Mouse (Mus musculus) retina, postnatal 1 day (tissue): ENCODE results near the gene Atad5.
"Not testable (repeated sequence)": the region's sequence is repeated elsewhere in the genome, so short reads cannot be mapped to it uniquely, and the experiment has no call there.

Source experiments
- DNase-seq: peaks from one replicate; pipeline ENCODE4 v3.0.0-alpha.2; 2012

Gene Atad5

DNA sequence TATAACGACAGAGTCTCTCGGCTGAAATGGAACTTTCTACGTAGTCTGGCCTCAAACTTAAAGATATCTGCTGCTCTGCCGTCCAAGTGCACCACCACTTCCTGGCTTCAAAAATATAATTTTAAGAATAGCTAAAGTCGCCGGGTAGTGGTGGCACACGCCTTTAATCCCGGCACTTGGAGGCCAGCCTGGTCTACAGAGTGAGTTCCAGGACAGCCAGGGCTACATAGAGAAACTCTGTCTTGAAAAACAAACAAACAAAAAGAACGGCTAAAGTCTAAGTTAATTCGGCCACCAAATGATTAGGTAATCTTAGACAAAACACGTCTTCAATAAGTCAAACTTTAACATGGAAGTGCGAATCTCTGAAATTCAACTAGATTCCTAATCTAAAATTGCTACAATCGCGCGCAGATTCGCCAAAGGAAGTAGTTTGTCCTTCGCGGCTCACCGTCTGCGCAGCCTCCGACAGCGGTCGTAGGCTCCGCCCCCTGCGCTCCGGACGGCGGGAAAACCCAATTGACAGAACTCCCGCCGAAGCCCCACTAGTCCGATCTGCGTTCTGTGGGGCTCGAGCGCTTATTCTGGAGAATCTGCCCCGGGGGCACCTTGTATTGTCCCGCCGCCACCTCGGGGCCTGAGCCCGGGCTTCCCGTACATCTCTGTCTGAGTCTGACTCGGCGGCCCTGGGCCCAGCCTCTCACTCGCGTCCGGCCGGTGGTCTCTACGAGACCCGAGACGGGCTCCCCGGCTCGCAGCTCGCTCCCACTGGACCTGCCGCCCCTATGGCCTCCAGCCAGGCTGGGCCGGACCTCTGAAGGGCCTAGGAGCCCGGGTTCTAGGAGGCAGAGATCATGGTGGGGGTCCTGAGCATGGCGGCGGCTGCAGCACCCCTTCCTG lies at the start of gene Atad5:
TSS of gene Atad5 (plus strand) at position 484 of the 900 bp plus-strand sequence.
- peak; percentile 93 for DNase-seq

DNA sequence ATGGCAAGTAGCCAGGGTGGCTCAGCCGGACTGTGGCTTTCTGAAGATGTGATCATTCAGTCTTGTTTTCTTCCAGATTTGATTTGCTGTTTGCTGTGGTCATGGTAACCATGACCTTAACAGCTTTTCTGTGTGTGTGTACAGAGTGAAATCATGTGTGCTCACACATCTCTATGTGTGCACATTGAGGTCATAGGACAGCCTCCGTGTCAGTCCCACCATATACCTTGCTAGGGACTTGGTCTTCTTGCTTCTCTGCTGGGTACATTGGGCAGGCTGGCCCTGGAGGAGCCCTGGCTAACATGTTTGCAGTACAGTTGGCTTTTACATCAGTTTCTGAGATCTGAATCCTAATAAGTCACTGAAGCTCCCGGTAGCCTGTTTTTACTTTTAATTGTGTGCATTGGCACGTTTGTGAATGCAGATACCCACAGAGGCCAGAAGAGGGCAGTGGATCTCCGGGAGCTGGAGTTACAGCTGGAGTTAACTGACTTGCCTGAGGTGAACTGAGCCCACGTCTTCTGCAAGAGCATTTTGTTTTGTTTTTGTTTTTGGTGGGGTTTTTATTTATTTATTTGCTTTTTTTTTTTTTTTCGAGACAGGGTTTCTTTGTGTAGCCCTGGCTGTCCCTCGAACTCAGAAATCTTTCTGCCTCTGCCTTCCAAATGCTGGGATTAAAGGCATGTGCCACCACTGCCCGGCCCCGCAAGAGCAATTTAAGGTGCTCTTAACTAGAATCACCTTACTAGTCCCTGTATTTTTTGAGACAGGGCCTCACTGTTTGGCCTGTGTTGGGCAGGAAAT lies 46.4 kb upstream of the Atad5 start:
- peak; percentile 53 for DNase-seq

DNA sequence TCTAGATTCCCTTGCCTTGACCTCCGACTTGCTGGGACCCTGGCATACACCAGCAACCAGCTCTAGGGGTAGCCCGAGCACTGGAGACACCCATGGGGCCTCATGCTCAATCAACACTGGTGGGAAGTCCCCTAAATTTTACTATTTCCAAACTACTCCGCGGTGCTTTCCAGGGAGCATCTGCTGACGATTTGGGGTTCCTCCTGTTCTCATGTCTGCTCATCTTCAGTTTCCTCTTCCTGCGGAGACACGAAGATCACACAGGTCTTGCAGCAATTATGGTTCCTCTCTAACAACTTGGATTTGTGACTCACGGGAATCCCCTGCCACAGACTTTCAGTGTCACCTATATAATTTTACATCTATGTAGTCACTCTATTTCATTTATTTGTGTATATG lies 45.8 kb upstream of the Atad5 start:
- DNase-seq = no peak

DNA sequence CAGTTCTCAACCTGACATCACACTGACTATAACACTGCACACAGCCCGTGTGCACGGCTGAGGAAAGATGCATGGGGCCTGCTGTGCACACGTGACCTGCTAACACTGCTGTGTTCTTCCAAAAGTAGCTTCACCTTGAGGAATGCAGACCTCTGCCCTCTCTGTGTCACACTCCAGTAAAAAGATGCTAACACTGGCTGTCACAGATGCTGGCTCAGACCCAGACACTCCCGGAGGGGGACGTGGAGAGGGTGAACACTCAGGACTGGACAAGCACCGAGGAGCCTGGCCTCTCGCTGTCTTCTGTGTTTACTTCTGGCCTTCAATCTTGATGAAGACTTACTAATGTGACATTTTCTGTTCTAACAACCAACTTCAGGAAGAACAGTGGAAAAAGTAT lies 42.3 kb upstream of the Atad5 start:
- DNase-seq = no peak

DNA sequence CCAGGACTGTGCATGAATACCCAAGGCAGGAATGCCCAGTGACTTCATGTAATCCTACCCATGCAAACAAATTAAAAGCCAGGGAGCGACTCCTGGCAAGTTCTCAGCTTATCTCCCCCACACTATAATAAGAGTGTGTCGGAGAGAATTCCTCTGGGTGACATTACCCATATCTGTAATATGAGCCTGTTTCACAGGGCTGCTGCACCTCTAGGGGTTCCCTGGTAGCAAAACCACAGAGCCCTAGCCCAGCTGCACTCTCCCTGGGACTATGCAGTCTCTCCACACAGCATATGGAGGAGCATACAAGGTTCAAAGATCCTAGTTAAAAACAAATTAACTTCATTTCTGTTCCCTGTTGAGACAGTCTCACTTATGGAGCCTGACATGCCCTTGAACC lies 39.1 kb upstream of the Atad5 start:
- DNase-seq = no peak

DNA sequence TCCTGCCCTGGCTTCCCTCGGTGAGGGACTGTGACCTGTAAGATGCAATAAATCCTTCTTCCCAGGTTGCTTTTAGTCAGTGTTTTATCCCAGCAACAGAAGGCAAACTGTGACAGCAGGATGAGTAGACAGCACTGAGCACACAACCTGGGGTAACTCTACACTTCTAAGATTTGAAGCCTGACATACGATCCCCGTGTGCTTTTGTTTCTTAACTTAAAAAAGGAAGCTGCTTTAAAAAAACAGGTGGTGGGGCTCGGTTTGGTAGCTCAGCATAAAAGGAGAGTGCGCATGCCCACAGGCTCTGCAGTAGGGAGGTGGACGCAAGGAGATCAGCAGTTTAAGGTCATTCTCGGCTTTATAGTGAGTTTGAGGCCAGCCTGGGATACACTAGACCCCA lies 36.7 kb upstream of the Atad5 start:
- no peak for DNase-seq

DNA sequence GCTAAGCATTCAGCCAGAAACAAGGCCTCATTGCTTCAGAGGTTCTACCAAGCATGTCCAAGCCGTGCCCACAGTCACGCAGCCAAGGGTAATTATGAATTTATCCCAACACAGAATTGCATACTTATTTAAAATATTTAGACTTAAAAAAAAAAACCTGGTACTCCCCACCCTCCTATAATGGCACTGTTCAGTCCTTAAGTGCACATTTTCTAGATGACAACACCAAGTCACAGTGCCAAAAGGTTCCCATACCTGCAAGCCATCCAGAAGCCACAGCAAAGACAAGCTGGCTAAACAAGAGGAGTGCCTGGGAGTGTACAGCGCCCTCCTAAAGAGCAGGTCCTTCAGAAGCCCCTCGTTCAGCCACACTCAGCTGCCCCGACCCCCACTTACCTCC lies 36.0 kb upstream of the Atad5 start:
- no peak for DNase-seq

DNA sequence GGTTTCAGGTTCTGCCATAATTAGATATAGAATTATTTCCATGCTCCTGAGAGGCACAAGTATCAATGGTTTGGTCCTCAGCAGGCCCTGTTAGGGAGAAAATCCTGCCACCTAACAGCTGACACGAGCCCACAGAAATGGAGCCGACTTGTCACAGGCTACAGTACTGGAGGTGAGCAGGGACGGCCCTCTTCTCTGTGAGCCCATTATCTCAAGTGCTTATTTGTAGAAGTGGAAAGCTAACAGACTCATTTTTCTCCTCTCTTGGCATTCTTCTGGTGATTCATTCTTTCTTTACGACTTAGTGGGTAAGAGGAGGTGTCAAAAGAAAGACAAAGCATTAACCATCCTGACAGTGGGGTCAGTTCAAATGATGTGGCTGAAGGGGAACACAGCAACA lies 34.5 kb upstream of the Atad5 start:
- DNase-seq = no peak

DNA sequence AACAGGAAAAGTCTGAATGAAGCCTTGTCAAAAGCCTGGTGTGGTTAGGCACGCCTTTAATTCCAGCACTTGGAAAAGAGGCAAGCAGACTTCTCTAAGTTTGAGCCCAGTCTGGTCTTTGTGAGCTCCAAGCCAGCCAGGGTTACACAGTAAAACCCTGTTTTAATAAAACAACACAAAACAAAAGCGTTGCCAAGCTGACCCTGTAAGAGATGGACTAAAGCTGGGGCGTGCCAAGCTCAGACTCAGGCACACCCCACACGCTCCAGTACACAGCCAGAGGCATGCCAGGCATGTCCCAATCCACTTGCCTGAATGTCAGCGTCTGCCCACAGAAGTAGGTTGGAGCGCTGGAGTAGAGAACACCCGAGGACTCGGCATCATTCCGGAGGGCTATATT lies 33.1 kb upstream of the Atad5 start:
- no peak for DNase-seq

DNA sequence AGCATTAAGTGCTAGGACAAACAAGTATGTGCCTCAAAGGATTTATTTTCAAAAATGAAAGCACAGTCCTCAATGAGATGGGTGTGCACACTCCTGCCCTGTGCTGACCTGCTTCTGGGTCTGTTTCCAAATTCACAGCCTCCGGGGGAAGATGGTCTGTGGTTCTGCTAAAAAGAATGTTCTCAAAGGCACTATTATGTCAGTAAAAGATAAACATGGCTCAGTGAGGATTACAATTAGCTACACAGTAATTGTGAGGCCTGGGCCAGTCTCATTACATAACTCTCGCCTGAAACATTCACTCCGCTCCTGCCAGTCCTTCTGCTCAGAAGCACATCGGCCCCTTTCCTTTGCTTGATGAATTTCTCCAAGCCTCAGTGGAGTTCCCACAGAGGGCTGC lies 27.0 kb upstream of the Atad5 start:
- no peak for DNase-seq

DNA sequence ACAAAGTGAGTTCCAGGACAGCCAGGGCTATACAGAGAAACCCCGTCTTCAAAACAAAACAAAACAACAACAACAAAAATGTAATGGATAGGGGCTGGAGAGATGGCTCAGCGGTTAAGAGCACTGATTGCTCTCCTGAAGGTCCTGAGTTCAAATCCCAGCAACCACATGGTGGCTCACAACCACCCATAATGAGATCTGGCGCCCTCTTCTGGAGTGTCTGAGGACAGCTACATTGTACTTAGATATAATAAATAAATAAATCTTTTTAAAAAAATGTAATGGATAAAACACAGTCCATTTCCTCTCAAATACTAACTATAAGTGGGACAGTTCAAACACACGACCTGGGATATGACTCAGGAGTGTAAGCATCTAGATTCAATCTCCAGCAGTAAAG lies 22.8 kb upstream of the Atad5 start:
- DNase-seq = not testable (repeated sequence)

DNA sequence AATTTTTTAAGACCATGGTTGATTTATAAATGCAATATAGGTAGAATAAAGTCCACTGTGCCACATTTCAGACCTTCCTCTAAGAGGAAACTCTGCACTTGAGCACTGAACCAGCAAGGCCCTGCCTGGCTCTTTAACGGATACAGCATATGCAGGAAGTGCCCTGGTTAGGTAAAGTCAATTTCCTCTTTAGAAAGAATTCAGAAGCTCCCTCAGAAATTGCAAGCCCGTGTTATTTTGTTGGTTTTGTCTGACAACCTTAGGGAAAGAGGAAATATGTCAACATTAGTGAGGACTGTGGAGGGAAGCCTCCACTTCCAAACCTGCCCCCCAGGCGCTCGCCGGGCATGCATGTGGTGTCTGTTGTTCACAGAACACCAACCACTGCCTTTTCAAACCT lies 21.6 kb upstream of the Atad5 start:
- DNase-seq = no peak

DNA sequence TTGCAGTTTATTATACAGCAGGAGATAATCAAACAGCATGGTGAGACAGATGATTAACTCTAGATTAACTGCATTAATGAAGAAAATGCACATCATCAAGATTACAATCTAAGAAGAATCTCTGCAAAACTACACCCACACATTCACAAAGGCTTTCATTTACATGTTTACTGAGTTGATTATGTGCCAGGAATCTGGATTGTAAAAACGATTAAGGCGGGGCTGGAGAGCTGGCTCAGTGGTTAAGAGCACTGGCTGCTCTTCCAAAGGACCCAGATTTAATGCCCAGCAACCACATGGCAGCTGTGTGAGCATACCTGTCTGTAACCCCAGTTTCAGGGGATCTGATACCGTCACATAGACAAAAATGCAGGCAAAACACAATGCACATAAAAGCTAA lies 19.4 kb upstream of the Atad5 start:
- DNase-seq = no peak

DNA sequence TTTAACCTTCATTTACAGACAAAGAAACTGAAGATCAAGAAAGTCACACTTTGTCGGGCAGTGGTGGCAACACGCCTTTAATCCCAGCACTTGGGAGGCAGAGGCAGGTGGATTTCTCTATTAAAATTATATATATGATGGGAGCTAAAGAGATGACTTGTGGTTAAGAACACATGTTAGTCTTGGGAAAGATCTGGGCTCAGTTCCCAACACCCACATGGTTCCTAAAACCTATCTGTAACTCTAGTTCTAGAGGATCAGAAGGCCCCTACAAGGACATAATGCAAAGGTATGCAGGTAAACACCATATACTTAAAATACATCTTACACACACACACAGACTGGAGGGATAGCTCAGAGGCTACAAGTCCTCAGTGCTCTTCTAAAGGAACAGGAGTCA lies 18.2 kb upstream of the Atad5 start:
- no peak for DNase-seq

DNA sequence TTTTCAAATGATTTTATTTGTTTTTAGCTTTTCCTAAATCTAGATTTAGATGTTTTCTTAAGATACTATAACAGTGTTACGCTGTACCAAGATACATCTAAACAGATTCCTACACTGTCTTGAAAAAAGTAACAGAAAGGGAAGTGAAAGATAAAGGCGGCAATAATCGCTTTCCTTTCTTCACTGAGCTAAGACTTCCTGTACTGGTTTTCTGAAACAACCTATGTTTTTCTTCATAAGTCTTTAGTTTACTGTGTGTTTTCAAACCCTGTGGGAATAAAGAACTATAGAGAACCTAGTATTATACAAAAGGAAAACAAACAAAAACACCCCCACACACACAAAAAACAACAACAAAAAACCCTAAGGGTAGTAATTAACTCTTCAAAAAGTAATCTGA lies 16.8 kb upstream of the Atad5 start:
- DNase-seq = no peak

DNA sequence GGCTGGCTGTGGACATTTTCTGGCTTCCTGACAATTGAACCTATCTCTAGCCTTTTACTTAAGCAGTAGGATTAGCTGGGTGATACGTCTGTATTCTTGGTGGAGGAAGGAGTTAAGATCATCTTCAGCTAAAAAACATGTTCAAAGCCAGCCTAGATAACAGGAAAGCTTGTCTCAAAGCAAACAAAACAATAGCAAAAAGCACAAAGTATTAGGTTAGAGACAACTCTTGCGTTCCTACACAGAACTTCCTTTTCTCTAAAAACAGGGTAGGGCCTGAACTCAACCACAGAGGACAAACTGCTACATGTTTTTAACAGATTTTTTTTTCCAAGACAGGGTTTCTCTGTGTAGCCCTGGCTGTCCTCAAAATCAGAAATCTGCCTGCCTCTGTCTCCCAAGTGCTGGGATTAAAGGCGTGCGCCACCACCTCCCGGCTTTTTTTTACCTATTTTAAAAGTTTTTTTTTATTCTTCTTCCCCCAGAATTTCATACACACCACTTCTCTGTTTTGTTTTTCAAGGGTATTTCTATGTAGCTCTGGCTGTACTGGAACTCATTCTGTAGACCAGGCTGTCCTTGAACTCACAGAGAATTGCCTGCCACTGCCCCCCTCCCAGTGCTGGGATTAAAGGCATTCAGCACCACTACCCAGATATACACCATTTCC lies 13.5 kb upstream of the Atad5 start:
- no peak for DNase-seq

DNA sequence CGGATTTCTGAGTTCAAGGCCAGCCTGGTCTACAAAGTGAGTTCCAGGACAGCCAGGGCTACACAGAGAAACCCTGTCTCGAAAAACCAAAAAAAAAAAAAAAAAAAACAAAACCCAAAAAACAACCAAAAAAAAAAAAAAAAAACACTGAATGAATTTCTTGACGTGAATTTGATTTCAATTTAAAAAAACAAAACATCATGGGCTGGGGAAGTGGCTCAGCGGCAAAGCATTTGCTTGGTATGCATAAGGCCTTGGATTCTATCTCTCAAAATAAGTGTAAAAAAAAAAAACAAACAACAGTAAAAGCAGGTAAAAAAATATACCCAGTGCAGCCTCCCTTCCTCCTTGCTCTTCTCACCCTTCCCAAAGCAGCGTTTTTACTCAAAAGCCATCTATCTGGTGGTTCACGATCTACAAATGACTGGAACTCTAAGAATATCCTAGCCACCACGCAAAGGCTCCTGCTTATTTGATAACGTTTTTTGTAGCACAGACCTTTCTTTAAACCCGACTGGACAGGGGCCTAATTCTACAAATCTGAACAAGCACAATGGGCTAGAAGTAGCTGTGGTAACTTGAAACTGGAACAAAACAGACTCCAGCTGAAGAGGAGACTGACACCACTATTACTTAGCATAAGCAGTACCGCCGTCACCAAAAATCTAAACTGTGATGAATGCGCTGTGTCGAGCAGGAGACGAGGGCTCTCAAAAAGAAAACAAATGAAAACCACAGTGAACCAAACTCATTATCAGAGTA lies 11.2 kb upstream of the Atad5 start:
- no peak for DNase-seq

DNA sequence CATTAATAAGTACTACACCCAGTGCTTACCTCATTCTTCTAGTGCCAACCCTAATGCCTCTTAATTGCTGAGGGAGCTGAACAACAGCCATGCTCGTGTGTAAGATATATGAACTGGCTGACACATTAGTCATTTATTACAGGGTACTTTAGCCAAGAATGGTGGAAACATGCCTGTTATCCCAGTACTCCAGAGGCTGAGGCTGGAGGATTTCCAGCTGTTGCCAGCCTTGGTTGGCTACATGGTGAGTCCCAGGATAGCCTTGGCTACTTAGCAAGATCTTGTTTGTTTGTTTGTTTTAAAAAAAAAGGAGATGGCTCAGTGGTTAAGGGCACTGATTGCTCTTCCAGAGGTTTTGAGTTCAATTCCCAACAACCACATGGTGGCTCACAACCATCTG lies 10.4 kb upstream of the Atad5 start:
- no peak for DNase-seq

DNA sequence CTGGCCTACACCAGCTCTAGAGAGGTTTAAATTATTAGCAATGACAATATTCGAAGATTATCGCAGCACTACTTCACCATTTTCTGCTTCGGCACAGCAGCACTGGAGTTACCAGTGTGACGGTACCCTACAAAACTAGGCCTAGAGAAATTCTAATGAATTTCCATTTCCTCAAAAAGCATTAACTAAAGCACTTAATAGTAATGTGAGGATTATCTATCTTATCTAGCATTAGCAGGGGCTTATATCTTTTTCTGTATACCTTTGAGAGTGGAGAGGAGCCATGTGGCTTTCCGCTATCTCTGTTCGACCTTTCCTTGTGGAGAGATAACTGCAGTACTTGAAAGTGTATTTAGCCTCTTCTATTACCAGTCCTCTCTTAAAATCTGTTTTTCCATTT lies 9.4 kb upstream of the Atad5 start:
- DNase-seq = no peak

DNA sequence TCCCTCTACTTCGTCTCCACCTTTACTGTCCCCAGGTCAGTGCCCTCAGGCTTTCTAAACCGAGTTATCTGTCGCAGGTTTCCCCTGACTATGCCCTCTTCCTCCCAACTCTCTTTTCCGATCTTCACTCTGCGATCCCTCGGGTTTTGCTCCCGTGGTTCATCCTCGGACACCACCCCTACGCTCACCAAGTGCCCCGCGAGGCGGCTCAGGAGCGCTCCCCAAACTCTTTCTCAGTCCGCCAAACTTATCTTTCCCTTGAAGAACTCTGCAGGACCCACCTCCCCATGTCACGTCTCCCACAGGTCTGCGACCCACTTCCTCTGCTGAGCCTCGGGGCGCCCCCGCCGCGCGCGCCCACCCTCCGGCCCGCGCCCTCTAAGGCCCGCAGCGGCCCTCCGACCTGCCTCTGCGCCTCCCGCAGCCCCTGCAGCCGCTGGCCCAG lies 8.8 kb upstream of the Atad5 start:
- DNase-seq = no peak

DNA sequence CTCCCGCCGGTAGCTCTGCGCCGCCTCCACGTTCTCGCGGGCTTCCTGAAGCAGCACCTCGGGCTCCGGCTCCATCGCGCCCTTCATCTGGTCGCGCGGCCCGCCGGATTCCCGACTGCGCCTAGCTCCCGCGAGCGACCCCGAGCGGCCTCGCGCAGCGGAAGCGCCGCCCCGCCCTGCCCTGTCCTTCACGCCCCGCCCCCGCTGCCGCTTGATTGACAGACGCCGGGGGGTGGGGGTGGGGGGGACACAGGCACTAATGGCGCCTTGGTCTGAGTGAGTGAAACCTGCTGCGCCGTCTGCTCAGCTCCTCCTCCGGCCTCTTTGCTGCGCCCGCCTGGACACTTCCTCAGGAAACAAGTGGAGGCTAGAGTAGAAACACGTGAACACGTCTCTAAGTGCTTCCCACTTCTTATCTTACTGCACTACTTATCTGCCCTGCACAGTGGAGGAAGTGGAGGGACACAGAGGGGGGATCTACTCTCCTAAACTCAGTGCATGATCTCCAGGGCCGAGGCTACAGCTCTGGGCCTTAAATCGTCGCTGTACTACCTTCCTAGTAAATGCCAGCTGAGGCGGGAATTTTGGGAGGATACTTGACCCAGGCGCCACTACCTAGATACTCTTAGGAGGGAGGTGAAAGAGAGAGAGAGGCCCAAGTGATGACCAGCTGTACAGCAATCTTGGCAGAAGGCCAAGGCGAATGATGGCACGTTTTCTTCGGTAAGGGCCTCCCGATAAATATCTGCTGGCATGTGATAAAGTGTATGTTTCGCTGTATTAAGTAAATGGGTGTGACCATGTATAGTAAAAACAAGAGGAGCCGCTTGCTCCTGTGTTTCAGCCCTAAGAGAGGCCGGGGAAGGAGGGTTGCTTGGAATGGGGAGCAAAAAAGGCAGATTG lies 8.1 kb upstream of the Atad5 start, which contains the start of gene Crlf3:
TSS of gene Crlf3 (minus strand) at position 166 of the 903 bp plus-strand sequence.
- DNase-seq = peak; percentile 96
